Mouse (Mus musculus) liver, postnatal 0 days (tissue): ENCODE measurements around the gene Zbtb4. TPM values are rescaled to one million over a fixed set of nuclear protein-coding genes. Genes with fewer than 3 reads are reported as not detected.

Source experiments
- ATAC-seq: fragments of 200-750 bp; cut with Nextera tagmentation; 2 replicates; pipeline ENCODE4 v1.8.0; 2017; ENCODE audit warnings: mild to moderate bottlenecking, moderate library complexity
- DNase-seq: peaks from one replicate; pipeline ENCODE4 v3.0.0-alpha.2; 2016
- H3K27ac ChIP-seq: fragments of 300-500 bp; sonication (generic); 2 replicates; pipeline ENCODE4 v1.5.1; 2014; ENCODE audit warnings: antibody characterized with exemption, moderate library complexity, mild to moderate bottlenecking, low read depth
- H3K27me3 ChIP-seq: fragments of 300-500 bp; sonication (generic); 2 replicates; pipeline ENCODE4 v1.6.1; 2014; ENCODE audit warnings: low read length, control low read depth, mixed read lengths; ENCODE audit not compliant: insufficient read depth
- H3K36me3 ChIP-seq: fragments of 300-500 bp; sonication (generic); replicated peaks from 2 replicates; pipeline ENCODE4 v1.6.1; 2014; ENCODE audit warnings: mild to moderate bottlenecking, control low read depth, low read length, moderate library complexity, mixed read lengths; ENCODE audit not compliant: insufficient read depth
- H3K4me1 ChIP-seq: fragments of 300-500 bp; sonication (generic); 2 replicates; pipeline ENCODE4 v1.6.1; 2014; ENCODE audit warnings: antibody characterized with exemption, mild to moderate bottlenecking, control low read depth; ENCODE audit not compliant: insufficient read depth
- H3K4me2 ChIP-seq: fragments of 300-500 bp; sonication (generic); 2 replicates; pipeline ENCODE4 v1.6.1; 2014; ENCODE audit warnings: low read depth, mild to moderate bottlenecking, low read length, moderate library complexity, mixed read lengths
- H3K4me3 ChIP-seq: fragments of 300-500 bp; sonication (generic); 2 replicates; pipeline ENCODE4 v1.5.1; 2014; ENCODE audit warnings: low read depth, low read length
- H3K9ac ChIP-seq: fragments of 300-500 bp; sonication (generic); replicated peaks from 2 replicates; pipeline ENCODE4 v1.6.1; 2014; ENCODE audit warnings: mild to moderate bottlenecking, moderate library complexity
- H3K9me3 ChIP-seq: fragments of 300-500 bp; sonication (generic); 2 replicates; pipeline ENCODE4 v1.6.1; 2016; ENCODE audit warnings: mild to moderate bottlenecking, control low read depth, low read length, mixed read lengths
- CTCF ChIP-seq: sonication (generic); IDR thresholded peaks from 2 replicates; pipeline ENCODE4 v1.5.1; 2016; ENCODE audit warnings: antibody characterized with exemption, low read depth
- EP300 ChIP-seq: IDR thresholded peaks from 2 replicates; pipeline ENCODE4 v1.6.1; 2016; ENCODE audit warnings: antibody characterized with exemption, low read depth, mild to moderate bottlenecking
- WGBS: fragments of 180-500 bp; shearing (Covaris S2); extraction: QIAGEN DNeasy Blood & Tissue Kit; methylation state at CpG from one replicate; pipeline ENCODE4 v1.1.7; 2014; ENCODE audit not compliant: insufficient replicate concordance; 5-methylcytosine and 5-hydroxymethylcytosine counted together
- polyA plus RNA-seq: library from polyadenylated mRNA; unstranded; fragments of >200 nt; fragmentation: Nextera tagmentation; extraction: Ambion mirVana; gene quantifications from 2 replicates; pipeline ENCODE4 v1.2.1, GENCODE M21; 2015

Zbtb4 gene
- polyA plus RNA-seq = 0.67 and 0.75 TPM in 2 replicates

DNA sequence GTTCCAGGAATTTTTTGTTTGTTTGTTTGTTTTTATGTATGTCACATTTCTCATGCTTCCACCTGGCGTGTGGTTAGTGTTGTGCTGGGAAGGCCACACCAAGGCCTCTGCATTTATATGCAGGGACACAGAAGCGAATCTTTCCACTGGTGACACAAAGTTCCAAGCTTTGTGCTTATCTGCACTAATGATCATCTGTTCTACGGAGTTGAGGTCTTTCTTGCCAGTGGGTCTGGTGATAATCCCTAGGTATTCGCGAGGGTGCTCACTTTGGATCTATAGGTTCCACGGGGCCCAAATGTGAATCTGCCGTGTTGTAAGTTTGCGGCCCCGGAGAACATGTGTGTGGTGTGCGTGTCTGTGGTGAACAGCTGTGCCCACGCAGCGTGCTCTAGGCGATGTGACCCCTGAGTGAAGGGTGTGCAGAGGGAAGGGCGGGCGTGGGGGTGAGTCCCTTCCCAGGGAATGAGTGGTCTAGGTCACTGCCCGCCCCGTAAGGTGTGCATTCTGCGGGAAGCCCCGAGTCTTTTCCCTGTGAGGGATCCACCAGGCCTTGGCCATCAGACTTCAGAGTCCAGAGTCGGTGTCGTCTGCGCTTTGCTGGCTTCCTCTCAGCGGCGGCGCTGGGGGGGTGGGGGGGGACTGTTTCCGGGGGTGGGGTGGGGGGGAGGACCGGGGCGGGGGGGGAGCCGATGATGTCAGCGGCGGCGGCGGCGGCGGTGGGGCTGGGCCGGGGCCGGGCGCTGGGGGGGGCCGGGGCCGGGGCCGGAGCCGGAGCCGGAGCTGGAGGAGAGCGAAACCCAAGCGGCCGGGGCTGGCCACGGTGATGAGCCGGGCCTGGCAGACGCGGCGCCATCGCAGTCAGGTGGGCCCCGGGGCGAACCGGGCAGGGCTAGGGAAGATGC, at the start of gene Zbtb4:
TSS of gene Zbtb4 (plus strand) at position 692 of the 905 bp plus-strand sequence.
- Histone ChIP-seq H3K36me3 (no peaks in the 10 kb centered on the region), H3K27ac (peak within 1 kb of the TSS; percentile 91), H3K9me3 (no peaks in the 10 kb centered on the region), H3K4me3 (peak within 1 kb of the TSS; percentile 85), H3K9ac (peak within 1 kb of the TSS; percentile 89), H3K4me1 (peaks cover 11% of the 10 kb centered on the region), H3K27me3 (no peaks in the 10 kb centered on the region), H3K4me2 (peak within 1 kb of the TSS; percentile 88)
- ATAC-seq (peak; percentile 66), DNase-seq (peak; percentile 59)
- 22% methylated on average over 30 of the region's 55 CpGs for WGBS
- TF ChIP-seq CTCF (no peak), EP300 (no peak)

DNA sequence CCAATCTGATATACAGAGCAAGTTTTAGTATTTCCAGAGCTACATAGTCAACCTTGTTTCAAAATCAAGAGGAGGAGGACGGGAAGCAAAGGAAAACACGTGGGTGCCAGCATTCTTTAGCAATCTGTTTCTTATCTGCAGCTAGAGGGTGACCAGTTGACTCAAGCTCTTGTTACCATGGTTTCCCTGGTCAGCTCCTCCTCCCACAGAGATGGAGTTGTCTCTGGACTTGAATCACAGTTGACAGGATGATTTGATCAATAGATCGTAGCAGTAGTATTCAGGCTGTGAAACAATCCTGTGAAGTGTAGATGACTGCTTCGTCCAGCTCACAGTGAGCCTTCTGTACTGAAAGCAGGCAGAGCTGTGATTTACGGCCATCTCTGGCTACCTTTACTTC, 49.8 kb upstream of the Zbtb4 start:
- 26% methylated on average over 5 of the region's 5 CpGs for WGBS
- peaks cover 19% of the 10 kb centered on the region for H3K4me1 ChIP-seq
- ATAC-seq (peak; percentile 88), DNase-seq (peak; percentile 38)
- no peaks in the 10 kb centered on the region for H3K9me3 ChIP-seq
- no peak overlapping the region for H3K4me3 ChIP-seq
- TF ChIP-seq EP300 (no peak), CTCF (no peak)
- no peaks in the 10 kb centered on the region for H3K27me3 ChIP-seq
- peak overlapping the region; percentile 39; the same call in 1 of the 2 replicates for H3K27ac ChIP-seq
- H3K4me2 ChIP-seq = no peak overlapping the region
- H3K9ac ChIP-seq = no peak overlapping the region
- no peaks in the 10 kb centered on the region for H3K36me3 ChIP-seq

GRCm38 (mm10) chr11:69716953-69717352, 48.8 kb upstream of the Zbtb4 start:
- ATAC-seq = no peak
- Histone ChIP-seq H3K4me1 (peaks cover 19% of the 10 kb centered on the region), H3K36me3 (no peaks in the 10 kb centered on the region), H3K4me3 (no peak overlapping the region), H3K4me2 (no peak overlapping the region), H3K9ac (no peak overlapping the region; the same call in 1 of the 2 replicates), H3K9me3 (no peaks in the 10 kb centered on the region), H3K27ac (no peak overlapping the region), H3K27me3 (no peaks in the 10 kb centered on the region)
- no peak for DNase-seq
- TF ChIP-seq CTCF (no peak), EP300 (no peak)
- WGBS = 53% methylated on average over 4 of the region's 4 CpGs

- 29% methylated on average over 15 of the region's 15 CpGs for WGBS
- H3K4me3 ChIP-seq = no peak overlapping the region
- H3K27me3 ChIP-seq = no peaks in the 10 kb centered on the region
- peaks cover 19% of the 10 kb centered on the region for H3K4me1 ChIP-seq
- no peak overlapping the region for H3K9ac ChIP-seq
- H3K27ac ChIP-seq = no peak overlapping the region
- TF ChIP-seq EP300 (no peak), CTCF (no peak)
- H3K4me2 ChIP-seq = peak overlapping the region; percentile 33
- no peaks in the 10 kb centered on the region for H3K36me3 ChIP-seq
- ATAC-seq (peak; percentile 45), DNase-seq (peak; percentile 46)
- no peaks in the 10 kb centered on the region for H3K9me3 ChIP-seq
Measured at GRCm38 (mm10) chr11:69718661-69719060, 47.1 kb upstream of the Zbtb4 start.

DNA sequence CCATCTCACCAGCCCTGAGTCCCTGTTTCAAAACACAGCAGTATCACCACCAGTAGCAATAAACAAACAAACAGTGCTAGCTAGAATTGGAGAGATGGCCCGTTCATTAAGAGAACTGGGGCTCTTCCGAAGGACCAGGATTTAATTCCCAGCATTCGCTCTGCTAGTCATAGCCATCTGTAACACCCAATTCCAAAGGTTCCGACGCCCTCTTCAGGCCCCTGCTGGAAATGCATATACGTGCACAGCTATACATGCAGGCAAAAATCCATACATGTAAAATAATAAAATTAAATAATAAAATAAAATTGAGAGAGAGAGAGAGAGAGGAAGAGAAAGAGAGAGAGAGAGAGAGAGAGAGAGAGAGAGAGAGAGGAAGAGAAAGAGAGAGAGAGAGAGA, 46.3 kb upstream of the Zbtb4 start:
- H3K9ac ChIP-seq = no peak overlapping the region
- H3K27ac ChIP-seq = no peak overlapping the region
- no peaks in the 10 kb centered on the region for H3K27me3 ChIP-seq
- TF ChIP-seq EP300 = no peak
- TF ChIP-seq CTCF = peak; percentile 39
- DNase-seq (no peak), ATAC-seq (no peak)
- H3K36me3 ChIP-seq = no peaks in the 10 kb centered on the region
- 73% methylated on average over 6 of the region's 6 CpGs for WGBS
- H3K9me3 ChIP-seq = no peaks in the 10 kb centered on the region
- H3K4me3 ChIP-seq = no peak overlapping the region
- H3K4me1 ChIP-seq = peaks cover 19% of the 10 kb centered on the region
- no peak overlapping the region for H3K4me2 ChIP-seq

DNA sequence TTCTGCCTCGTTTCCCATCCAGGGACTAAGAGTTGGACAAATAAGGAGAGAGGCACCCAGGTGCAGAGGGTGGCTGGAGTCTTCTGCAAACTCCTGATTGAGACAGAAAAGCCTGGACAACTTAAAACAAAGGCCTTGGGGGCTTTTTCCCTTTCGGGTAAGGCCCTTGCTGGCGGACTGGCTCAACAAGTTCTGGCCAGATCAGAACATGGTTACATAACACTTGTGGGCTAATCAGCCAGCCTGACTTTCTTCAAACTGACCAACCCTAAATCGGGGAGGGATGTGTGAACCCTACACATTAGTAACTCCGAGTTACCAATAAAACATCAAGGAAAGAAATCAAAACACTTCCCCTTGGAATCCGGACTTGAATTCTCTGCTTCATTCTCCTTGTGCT, 44.9 kb upstream of the Zbtb4 start:
- Histone ChIP-seq H3K9me3 (no peaks in the 10 kb centered on the region), H3K4me2 (no peak overlapping the region), H3K4me3 (no peak overlapping the region), H3K36me3 (no peaks in the 10 kb centered on the region), H3K27me3 (no peaks in the 10 kb centered on the region), H3K9ac (no peak overlapping the region), H3K27ac (no peak overlapping the region), H3K4me1 (peaks cover 13% of the 10 kb centered on the region)
- DNase-seq (no peak), ATAC-seq (no peak)
- TF ChIP-seq EP300 (no peak), CTCF (no peak)
- WGBS = 71% methylated on average over 6 of the region's 6 CpGs
